Mouse (Mus musculus): ENCODE measurements at regions not wholly inside any gene's neighbourhood (a gene's known extent, or its start where the extent isn't known, plus 50 kb on each side); places are given as distances from the start of the nearest gene placed in this dataset.
"Not testable (repeated sequence)": the region's sequence is repeated elsewhere in the genome, so short reads cannot be mapped to it uniquely, and the experiment has no call there.

DNA sequence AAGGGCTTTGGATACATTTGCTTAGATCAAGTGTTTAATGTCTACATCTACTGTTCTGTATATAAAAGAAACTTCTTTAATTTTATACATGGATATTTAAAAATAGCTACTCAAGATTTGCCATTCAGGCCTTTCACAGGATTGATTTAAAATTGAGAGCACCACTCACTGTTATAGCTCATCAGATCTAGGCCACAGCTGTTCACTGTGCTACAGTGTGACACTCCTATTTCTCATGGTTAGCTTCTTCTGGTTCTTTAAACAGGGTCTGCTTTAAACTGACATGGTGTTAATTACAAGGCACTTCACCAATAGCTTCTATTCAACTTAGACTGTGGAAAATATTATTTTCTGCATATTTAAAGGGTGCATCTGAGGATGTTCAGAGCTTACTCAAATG is 655.3 kb downstream of the Fam19a2 start:
- no peak overlapping the region for H3K4me2 ChIP-seq (replicated peaks)
- H3K9ac ChIP-seq (replicated peaks): no peak overlapping the region
- H3K9me3 ChIP-seq: no peaks in the 10 kb centered on the region
- H3K27me3 ChIP-seq: no peaks in the 10 kb centered on the region
- no peak overlapping the region for H3K4me3 ChIP-seq
- no peaks in the 10 kb centered on the region for H3K36me3 ChIP-seq
- ATAC-seq (replicated peaks): no peak
- H3K27ac ChIP-seq (replicated peaks): no peak overlapping the region
- H3K4me1 ChIP-seq: no peaks in the 10 kb centered on the region

GRCm38 (mm10) chr10:123929955-123930354 is 666.2 kb downstream of the Fam19a2 start:
- Histone ChIP-seq H3K9me3 (no peaks in the 10 kb centered on the region), H3K9ac (replicated peaks) (no peak overlapping the region), H3K4me3 (no peak overlapping the region), H3K4me2 (replicated peaks) (no peak overlapping the region), H3K27ac (replicated peaks) (no peak overlapping the region), H3K4me1 (no peaks in the 10 kb centered on the region), H3K36me3 (no peaks in the 10 kb centered on the region), H3K27me3 (no peaks in the 10 kb centered on the region)
- 66% methylated on average over 1 of the region's 1 CpGs for WGBS
- ATAC-seq (replicated peaks): no peak

GRCm38 (mm10) chr10:123938732-123939131 is 674.9 kb downstream of the Fam19a2 start:
- H3K27me3 ChIP-seq; ATAC-seq (replicated peaks); H3K9me3 ChIP-seq; H3K27ac ChIP-seq (replicated peaks); H3K36me3 ChIP-seq; H3K4me2 ChIP-seq (replicated peaks); H3K4me1 ChIP-seq; H3K4me3 ChIP-seq; H3K9ac ChIP-seq (replicated peaks): not testable (repeated sequence)
- WGBS: 28% methylated on average over 4 of the region's 4 CpGs

Measured in forebrain, embryonic 15.5 days (tissue).